Mouse (Mus musculus): ENCODE data around the gene Nrxn2.

- no peak for TF ChIP-seq POLR2A (IDR thresholded peaks at IDR 0.05; ENCODE audit: insufficient read length, low read depth)
- no peak for TF ChIP-seq MYOG (IDR thresholded peaks at IDR 0.05; ENCODE audit: control insufficient read depth in 1 of 3, insufficient read depth in 1 of 3, insufficient read length in 2 of 3, low read depth in 2 of 3)
- TF ChIP-seq E2F4 (IDR thresholded peaks at IDR 0.05; ENCODE audit: insufficient read depth), result no peak
- no peak for TF ChIP-seq MAX (IDR thresholded peaks at IDR 0.05; ENCODE audit: low read depth)
- no peak for TF ChIP-seq USF1 (IDR thresholded peaks at IDR 0.05; ENCODE audit: low read depth)
- TF ChIP-seq TCF12 (IDR thresholded peaks at IDR 0.05; ENCODE audit: insufficient read depth, poor library complexity, severe bottlenecking), result no peak
- no peak for TF ChIP-seq CEBPB (IDR thresholded peaks at IDR 0.05; ENCODE audit: insufficient read depth, poor library complexity, severe bottlenecking)
Observed at GRCm38 (mm10) chr19:6392743-6393393, 25.7 kb upstream of the Nrxn2 start.
